Mouse (Mus musculus) heart, adult 2 months (tissue): ENCODE measurements around the gene Akr1b10.

Source experiments
- EP300 ChIP-seq: fragments of 200-500 bp; IDR thresholded peaks from 2 replicates; pipeline ENCODE4 v1.6.1; 2011; ENCODE audit warnings: low read depth, low read length, control low read depth; ENCODE audit not compliant: insufficient read depth
- POLR2A ChIP-seq: fragments of 200-500 bp; IDR thresholded peaks from 2 replicates; pipeline ENCODE4 v1.6.1; 2011; ENCODE audit warnings: mild to moderate bottlenecking, low read depth, low read length, control low read depth; ENCODE audit not compliant: insufficient read depth

DNA sequence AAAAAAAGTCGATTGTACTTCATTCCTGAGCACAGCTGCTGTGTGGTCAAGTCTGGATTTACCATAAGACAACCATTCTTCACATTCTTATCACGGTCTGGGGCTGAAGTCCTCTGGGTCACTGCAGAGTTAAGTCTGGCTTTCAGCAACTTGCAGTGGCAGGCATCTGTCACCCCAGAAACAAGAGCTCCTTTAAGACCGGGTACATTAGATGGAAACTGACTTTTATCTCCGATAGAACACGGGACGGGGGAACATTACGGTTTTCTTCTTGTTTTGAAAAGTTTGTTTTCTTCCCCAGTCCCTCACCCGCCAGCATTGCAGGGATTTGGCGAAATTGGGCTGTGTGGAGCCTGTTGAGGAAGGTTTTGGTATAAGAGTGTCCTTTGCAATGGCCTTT lies 28.2 kb upstream of the Akr1b10 start:
- no peak for TF ChIP-seq EP300
- TF ChIP-seq POLR2A: no peak
